Mouse (Mus musculus) neural tube, embryonic 11.5 days (tissue): ENCODE results near the gene Kmt2d. TPM values are rescaled to one million over a fixed set of nuclear protein-coding genes. Genes with fewer than 3 reads are reported as not detected.

Experiments used
- polyA plus RNA-seq: library from polyadenylated mRNA; unstranded; fragments of >200 nt; fragmentation: Nextera tagmentation; extraction: Ambion mirVana; gene quantifications from 2 replicates; pipeline ENCODE4 v1.2.1, GENCODE M21; 2014

Kmt2d gene
- polyA plus RNA-seq, 1 experiment from 2014 or later: 14.7 TPM

Other genes starting within 250 kb of the Kmt2d start
- gene Cacnb3, start 240.4 kb downstream of the Kmt2d start, polyA plus RNA-seq: 57.4 and 58.4 TPM in 2 replicates
- gene Ddx23, start 208.3 kb downstream of the Kmt2d start, polyA plus RNA-seq: 19.5 and 24.1 TPM in 2 replicates
- gene Rnd1, start 193.7 kb downstream of the Kmt2d start, polyA plus RNA-seq: 5.2 and 5.3 TPM in 2 replicates
- 0.70 and 0.96 TPM in 2 replicates for gene Ccdc65, start 163.0 kb downstream of the Kmt2d start, polyA plus RNA-seq
- gene Fkbp11, start 143.0 kb downstream of the Kmt2d start, polyA plus RNA-seq: 12.1 and 12.6 TPM in 2 replicates
- 42.0 and 44.0 TPM in 2 replicates for gene Arf3, start 108.0 kb downstream of the Kmt2d start, polyA plus RNA-seq
- 0.51 and 0.95 TPM in 2 replicates for gene Wnt10b, start 93.1 kb downstream of the Kmt2d start, polyA plus RNA-seq
- gene Wnt1, start 81.3 kb downstream of the Kmt2d start, polyA plus RNA-seq: 11.8 and 12.9 TPM in 2 replicates
- gene Ddn, start 61.7 kb downstream of the Kmt2d start, polyA plus RNA-seq: 0.48 and 0.78 TPM in 2 replicates
- gene Prkag1, start 39.7 kb downstream of the Kmt2d start, polyA plus RNA-seq: 73.1 and 74.0 TPM in 2 replicates
- gene Rhebl1, start 23.3 kb upstream of the Kmt2d start, polyA plus RNA-seq: 18.9 and 19.8 TPM in 2 replicates
- gene Dhh, start 27.3 kb upstream of the Kmt2d start, polyA plus RNA-seq: 0.44 and 2.3 TPM in 2 replicates
- 7.1 and 8.9 TPM in 2 replicates for gene Lmbr1l, start 47.0 kb upstream of the Kmt2d start, polyA plus RNA-seq
- gene Tuba1b, start 63.4 kb upstream of the Kmt2d start, polyA plus RNA-seq: 1,967 and 2,051 TPM in 2 replicates
- gene Gm49450, start 82.3 kb upstream of the Kmt2d start, polyA plus RNA-seq: not detected in 2 replicates
- gene Tuba1a, start 82.5 kb upstream of the Kmt2d start, polyA plus RNA-seq: 8,277 and 8,733 TPM in 2 replicates
- gene Tuba1c, start 158.7 kb upstream of the Kmt2d start, polyA plus RNA-seq: 109 and 112 TPM in 2 replicates
- 38.7 and 54.0 TPM in 2 replicates for gene Prph, start 184.0 kb upstream of the Kmt2d start, polyA plus RNA-seq
- gene Troap, start 203.4 kb upstream of the Kmt2d start, polyA plus RNA-seq: 23.3 and 25.9 TPM in 2 replicates
- gene C1ql4, start 216.6 kb upstream of the Kmt2d start, polyA plus RNA-seq: 3.0 and 3.2 TPM in 2 replicates
- gene Dnajc22, start 222.0 kb upstream of the Kmt2d start, polyA plus RNA-seq: 0.19 and 0.41 TPM in 2 replicates